Mouse (Mus musculus) kidney, postnatal 25 days (tissue): ENCODE results near the gene Znhit3.
"Not testable (repeated sequence)": the region's sequence is repeated elsewhere in the genome, so short reads cannot be mapped to it uniquely, and the experiment has no call there.

Source experiments
- DNase-seq, 2 experiments: peaks; one replicate each; pipeline ENCODE4 v3.0.0; 2021; ENCODE audit warnings: mixed read lengths in 2 of 2

The Znhit3 gene

GRCm38 (mm10) chr11:84919951-84920350 lies 3.8 kb upstream of the Znhit3 start:
- DNase-seq = no peak

DNA sequence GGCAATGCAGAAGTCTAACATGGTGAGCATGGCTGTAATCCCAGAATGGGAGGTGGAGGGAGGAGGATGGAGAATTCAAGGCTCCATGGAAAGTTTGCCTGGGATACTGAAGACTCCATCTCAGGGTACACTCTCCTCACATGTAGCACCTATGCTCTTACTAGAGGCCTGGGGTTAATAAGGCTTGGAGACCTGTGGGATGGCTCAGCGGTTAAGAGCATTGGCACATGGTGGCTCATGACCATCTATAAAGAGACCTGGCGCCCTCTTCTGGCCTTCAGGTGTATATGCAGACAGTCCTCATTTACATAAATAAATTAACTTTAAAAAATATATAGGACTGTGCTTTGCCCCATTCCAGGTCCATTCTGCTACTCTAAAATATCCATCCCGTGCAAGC lies 3.1 kb upstream of the Znhit3 start:
- DNase-seq = peak; percentile 54 to 68

- DNase-seq = peak; percentile 87 to 95
Measured at GRCm38 (mm10) chr11:84918425-84918824, 2.3 kb upstream of the Znhit3 start.

- DNase-seq = no peak
Measured at GRCm38 (mm10) chr11:84916703-84917300, 636 bp upstream of the Znhit3 start.

- DNase-seq = no peak
Measured at GRCm38 (mm10) chr11:84914673-84915072, 1.5 kb downstream of the Znhit3 start.

DNA sequence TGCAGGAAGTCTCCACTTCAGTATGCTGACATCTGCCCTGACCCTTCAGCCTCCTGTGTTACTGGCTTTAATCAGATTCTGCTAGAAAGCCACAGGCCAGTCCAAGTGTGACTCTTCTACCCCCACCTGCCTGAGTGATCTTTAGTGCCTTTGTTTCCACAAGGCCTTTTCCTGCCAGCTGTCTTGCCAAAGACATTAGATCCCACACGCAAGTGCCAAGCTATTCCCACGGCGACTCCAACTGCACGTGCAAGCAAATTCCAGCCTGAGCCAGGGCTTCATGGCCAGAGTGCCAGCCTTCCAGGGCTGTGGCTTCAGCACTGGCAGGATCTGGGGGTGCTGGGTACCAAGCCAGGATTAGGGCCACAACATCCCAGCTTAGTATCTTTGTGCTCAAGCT lies 5.8 kb downstream of the Znhit3 start:
- DNase-seq = peak in 1 of 2 experiments; percentile 29

- DNase-seq = no peak
Measured at GRCm38 (mm10) chr11:84908480-84908879, 7.7 kb downstream of the Znhit3 start.

DNA sequence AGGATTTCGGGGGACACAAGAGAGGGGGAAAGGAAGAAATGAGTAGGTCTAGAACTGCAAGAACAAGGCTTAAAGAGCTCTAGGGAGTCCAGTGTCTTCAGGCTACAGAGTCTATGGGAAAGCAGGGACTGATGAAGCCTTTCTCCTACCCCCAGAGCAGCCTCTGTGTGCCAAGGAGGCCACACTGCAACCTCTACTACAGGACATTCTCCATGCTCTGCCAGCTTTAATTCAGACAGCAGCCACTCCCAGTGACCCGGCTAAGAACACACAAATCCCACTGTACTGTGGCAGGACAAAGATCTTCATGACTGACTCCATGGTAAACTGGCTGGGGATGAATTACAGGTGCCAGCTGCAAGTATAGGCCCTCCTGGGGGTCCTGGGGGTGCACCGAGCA lies 9.1 kb downstream of the Znhit3 start:
- DNase-seq = no peak

- DNase-seq = no peak
Measured at GRCm38 (mm10) chr11:84904597-84905144, 11.5 kb downstream of the Znhit3 start.

GRCm38 (mm10) chr11:84893113-84893512 lies 23.1 kb downstream of the Znhit3 start:
- DNase-seq = no peak

GRCm38 (mm10) chr11:84891705-84892104 lies 24.5 kb downstream of the Znhit3 start:
- no peak for DNase-seq

DNA sequence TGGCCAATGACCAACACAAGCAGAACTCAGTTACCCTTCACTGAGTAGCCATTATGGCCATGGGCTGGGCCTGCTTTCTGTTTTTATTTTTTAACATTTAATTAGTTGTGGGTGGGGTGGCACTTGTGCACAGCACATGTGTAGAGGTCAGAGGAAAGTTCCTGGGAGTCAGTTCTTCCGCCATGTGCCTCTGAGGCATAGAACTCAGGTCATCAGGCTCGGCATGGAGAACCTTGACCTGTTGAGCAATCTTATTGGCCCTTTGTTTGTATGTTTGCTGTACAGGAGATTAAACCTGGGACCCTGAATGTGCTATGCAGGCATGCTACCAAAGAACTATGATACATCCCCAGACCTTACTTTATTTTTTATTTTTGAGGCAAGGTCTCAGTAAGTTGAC lies 26.7 kb downstream of the Znhit3 start:
- no peak for DNase-seq

GRCm38 (mm10) chr11:84888025-84888424 lies 28.1 kb downstream of the Znhit3 start:
- no peak for DNase-seq

GRCm38 (mm10) chr11:84886767-84887511 lies 29.2 kb downstream of the Znhit3 start:
- peak in 1 of 2 experiments; percentile 44 for DNase-seq

- peak; percentile 32 to 81 for DNase-seq
Measured at GRCm38 (mm10) chr11:84886236-84886635, 29.9 kb downstream of the Znhit3 start.

- DNase-seq = no peak
Measured at GRCm38 (mm10) chr11:84885238-84885637, 30.9 kb downstream of the Znhit3 start.

- no peak for DNase-seq
Measured at GRCm38 (mm10) chr11:84882346-84882745, 33.8 kb downstream of the Znhit3 start.

DNA sequence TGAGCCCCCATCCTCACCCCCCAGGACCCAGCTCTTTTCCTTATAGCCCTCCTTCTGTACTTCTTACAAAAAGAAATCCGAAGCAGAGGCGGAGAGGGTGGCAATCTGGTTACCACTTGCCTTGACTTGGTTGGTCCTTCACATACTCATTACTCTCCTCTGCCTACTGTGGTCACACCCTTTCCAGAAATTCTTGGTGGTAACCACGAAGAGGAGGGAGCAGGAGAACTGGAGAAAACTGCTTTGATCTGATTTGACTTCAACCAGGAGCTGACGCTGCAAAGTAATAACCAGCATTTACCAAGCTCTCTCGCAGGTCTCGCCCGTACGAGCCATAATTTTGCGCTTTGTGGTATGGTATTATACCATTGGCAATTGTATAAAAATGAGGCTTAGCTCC lies 35.2 kb downstream of the Znhit3 start:
- no peak for DNase-seq

- peak; percentile 76 to 86 for DNase-seq
Measured at GRCm38 (mm10) chr11:84880465-84880961, 35.7 kb downstream of the Znhit3 start.

- DNase-seq = peak; percentile 83 to 93
Measured at GRCm38 (mm10) chr11:84879772-84880464, 36.2 kb downstream of the Znhit3 start, which contains the start of the genes Myo19 and Pigw. Myo19 (plus strand) TSS chr11:84880148. Pigw (minus strand) TSS chr11:84880285.

GRCm38 (mm10) chr11:84879007-84879771 lies 37.0 kb downstream of the Znhit3 start:
- no peak for DNase-seq

DNA sequence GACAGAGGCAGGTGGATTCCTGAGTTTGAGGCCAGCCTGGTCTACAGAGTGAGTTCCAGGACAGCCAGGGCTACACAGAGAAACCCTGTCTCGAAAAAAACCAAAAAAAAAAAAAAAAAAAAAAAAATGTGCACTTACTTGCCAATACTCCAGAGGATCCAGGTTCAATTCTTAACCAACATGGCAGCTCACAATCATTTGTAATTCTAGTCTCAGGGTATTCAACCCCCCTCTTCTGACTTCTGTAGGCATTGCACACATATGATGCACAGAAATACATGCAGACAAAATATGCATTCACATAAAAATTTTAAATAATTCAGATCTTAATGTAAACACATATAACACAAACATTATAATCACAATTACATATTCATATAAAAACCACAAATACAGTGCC lies 40.1 kb downstream of the Znhit3 start:
- not testable (repeated sequence) for DNase-seq
